21 mouse cellular contexts compared by ENCODE assay signal in the genomic region with DNA sequence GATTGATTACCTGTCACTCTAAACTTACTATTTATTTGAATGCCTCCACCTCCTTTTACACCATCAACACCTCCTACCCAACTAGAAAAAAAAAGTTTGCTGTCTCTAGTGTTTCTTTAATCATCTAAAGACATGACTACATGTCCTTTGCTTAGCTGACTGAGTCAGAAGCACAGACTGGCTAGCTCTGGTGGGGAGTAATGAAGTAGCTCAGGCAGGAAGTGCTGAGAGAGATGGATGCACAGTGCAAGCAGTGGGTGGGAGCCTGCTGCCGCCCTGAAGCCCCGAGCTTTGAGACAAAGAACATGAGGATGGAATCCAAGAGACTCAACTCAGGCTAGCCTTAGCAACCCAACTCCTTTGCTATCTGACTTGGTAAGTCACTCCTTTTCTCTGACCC. TPM values are rescaled to one million over a fixed set of nuclear protein-coding genes. Genes with fewer than 3 reads are reported as not detected.
"Had no signal": no experiment of that assay in that cellular context is flagged by ENCODE, and none has a peak within 500 bp of the region (broad histone marks: within the 10 kb centered on the region; RNA-seq: fewer than 3 reads in every experiment).

No protein-coding gene starts in this region.

- H3K27me3 ChIP-seq: midbrain, embryonic 12.5 days; midbrain, embryonic 15.5 days; neural tube, embryonic 13.5 days; neural tube, embryonic 15.5 days; stomach, embryonic 15.5 days had no signal

- H3K9ac ChIP-seq: lung, embryonic 14.5 days; midbrain, embryonic 12.5 days; midbrain, embryonic 15.5 days; neural tube, embryonic 13.5 days; neural tube, embryonic 15.5 days; stomach, embryonic 15.5 days had no signal

- H3K4me2 ChIP-seq: lung, embryonic 14.5 days; midbrain, embryonic 12.5 days; midbrain, embryonic 15.5 days; neural tube, embryonic 13.5 days; neural tube, embryonic 15.5 days; stomach, embryonic 15.5 days had no signal

- H3K4me3 ChIP-seq: midbrain, embryonic 10.5 days; midbrain, embryonic 12.5 days; midbrain, embryonic 15.5 days; neural tube, embryonic 13.5 days; neural tube, embryonic 15.5 days; stomach, embryonic 15.5 days had no signal

- H3K36me3 ChIP-seq: midbrain, embryonic 10.5 days; midbrain, embryonic 12.5 days; midbrain, embryonic 15.5 days; neural tube, embryonic 13.5 days; neural tube, embryonic 15.5 days; stomach, embryonic 15.5 days had no signal

- H3K27ac ChIP-seq: midbrain, embryonic 10.5 days; midbrain, embryonic 12.5 days; midbrain, embryonic 15.5 days; neural tube, embryonic 13.5 days; neural tube, embryonic 15.5 days; stomach, embryonic 15.5 days; stomach, postnatal 0 days had no signal

- H3K4me1 ChIP-seq: midbrain, embryonic 10.5 days; midbrain, embryonic 12.5 days; midbrain, embryonic 15.5 days; neural tube, embryonic 13.5 days; neural tube, embryonic 15.5 days; stomach, embryonic 15.5 days had no signal

- ATAC-seq: midbrain, embryonic 15.5 days had no signal

- DNase-seq: lung, adult 18-20 months; lung, embryonic 14.5 days; lung, postnatal 10 days; lung, postnatal 4 days; right cerebral cortex, postnatal 14 days; thymus, adult 2 months; thymus, postnatal 25 days; thymus, postnatal 4 days had no signal

- H3K9me3 ChIP-seq: midbrain, embryonic 10.5 days; midbrain, embryonic 12.5 days; midbrain, embryonic 15.5 days; neural tube, embryonic 13.5 days; neural tube, embryonic 15.5 days; stomach, embryonic 15.5 days had no signal

RNA-seq across cellular contexts. Expression of a gene that starts 11.5 kb away (rescaled TPM):
- total RNA-seq: megakaryocyte-erythroid progenitor cell, adult 5-6 weeks; midbrain, postnatal 0 days; monocyte, adult 5-6 weeks had no signal
- polyA plus RNA-seq: liver, embryonic 16.5 days; lung, embryonic 14.5 days; lung, embryonic 16.5 days; midbrain, embryonic 10.5 days; midbrain, embryonic 12.5 days; midbrain, embryonic 15.5 days; midbrain, postnatal 0 days; neural tube, embryonic 11.5 days; neural tube, embryonic 13.5 days; neural tube, embryonic 15.5 days; stomach, embryonic 15.5 days; stomach, postnatal 0 days had no signal
